Mouse (Mus musculus) liver, postnatal 0 days (tissue): ENCODE data around the gene Cyp2a5. TPM values are rescaled to one million over a fixed set of nuclear protein-coding genes. Genes with fewer than 3 reads are reported as not detected.
"Not testable (repeated sequence)": the region's sequence is repeated elsewhere in the genome, so short reads cannot be mapped to it uniquely, and the experiment has no call there.

Source experiments
- ATAC-seq: fragments of 200-750 bp; cut with Nextera tagmentation; 2 replicates; pipeline ENCODE4 v1.8.0; 2017; ENCODE audit warnings: mild to moderate bottlenecking, moderate library complexity
- DNase-seq: peaks from one replicate; pipeline ENCODE4 v3.0.0-alpha.2; 2016
- H3K27ac ChIP-seq: fragments of 300-500 bp; sonication (generic); 2 replicates; pipeline ENCODE4 v1.5.1; 2014; ENCODE audit warnings: antibody characterized with exemption, moderate library complexity, mild to moderate bottlenecking, low read depth
- H3K27me3 ChIP-seq: fragments of 300-500 bp; sonication (generic); 2 replicates; pipeline ENCODE4 v1.6.1; 2014; ENCODE audit warnings: low read length, control low read depth, mixed read lengths; ENCODE audit not compliant: insufficient read depth
- H3K36me3 ChIP-seq: fragments of 300-500 bp; sonication (generic); replicated peaks from 2 replicates; pipeline ENCODE4 v1.6.1; 2014; ENCODE audit warnings: mild to moderate bottlenecking, control low read depth, low read length, moderate library complexity, mixed read lengths; ENCODE audit not compliant: insufficient read depth
- H3K4me1 ChIP-seq: fragments of 300-500 bp; sonication (generic); 2 replicates; pipeline ENCODE4 v1.6.1; 2014; ENCODE audit warnings: antibody characterized with exemption, mild to moderate bottlenecking, control low read depth; ENCODE audit not compliant: insufficient read depth
- H3K4me2 ChIP-seq: fragments of 300-500 bp; sonication (generic); 2 replicates; pipeline ENCODE4 v1.6.1; 2014; ENCODE audit warnings: low read depth, mild to moderate bottlenecking, low read length, moderate library complexity, mixed read lengths
- H3K4me3 ChIP-seq: fragments of 300-500 bp; sonication (generic); 2 replicates; pipeline ENCODE4 v1.5.1; 2014; ENCODE audit warnings: low read depth, low read length
- H3K9ac ChIP-seq: fragments of 300-500 bp; sonication (generic); replicated peaks from 2 replicates; pipeline ENCODE4 v1.6.1; 2014; ENCODE audit warnings: mild to moderate bottlenecking, moderate library complexity
- H3K9me3 ChIP-seq: fragments of 300-500 bp; sonication (generic); 2 replicates; pipeline ENCODE4 v1.6.1; 2016; ENCODE audit warnings: mild to moderate bottlenecking, control low read depth, low read length, mixed read lengths
- EP300 ChIP-seq: IDR thresholded peaks from 2 replicates; pipeline ENCODE4 v1.6.1; 2016; ENCODE audit warnings: antibody characterized with exemption, low read depth, mild to moderate bottlenecking
- WGBS: fragments of 180-500 bp; shearing (Covaris S2); extraction: QIAGEN DNeasy Blood & Tissue Kit; methylation state at CpG from one replicate; pipeline ENCODE4 v1.1.7; 2014; ENCODE audit not compliant: insufficient replicate concordance; 5-methylcytosine and 5-hydroxymethylcytosine counted together
- polyA plus RNA-seq: library from polyadenylated mRNA; unstranded; fragments of >200 nt; fragmentation: Nextera tagmentation; extraction: Ambion mirVana; gene quantifications from 2 replicates; pipeline ENCODE4 v1.2.1, GENCODE M21; 2015

Gene Cyp2a5
- polyA plus RNA-seq, 1 experiment from 2014 or later = 5.6 TPM

DNA sequence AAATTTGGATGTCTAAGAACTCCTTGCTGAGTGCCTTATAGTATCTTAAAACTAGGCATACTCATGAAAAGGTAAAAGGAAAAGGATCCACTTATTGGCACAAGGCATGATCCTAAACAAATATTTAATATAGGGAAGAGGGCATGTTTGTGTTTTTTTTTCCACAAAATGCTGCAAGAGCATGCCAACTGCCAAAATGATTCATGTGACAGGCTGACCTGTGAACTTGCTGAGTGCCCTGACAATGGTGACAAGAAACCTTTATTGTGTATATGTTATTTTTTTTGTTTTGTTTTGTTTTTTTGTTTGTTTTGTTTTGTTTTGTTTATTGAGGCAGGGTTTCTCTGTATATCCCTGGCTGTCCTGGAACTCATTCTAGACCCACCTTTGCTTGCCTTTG lies 43.5 kb downstream of the Cyp2a5 start:
- H3K36me3 ChIP-seq, H3K27ac ChIP-seq, H3K9ac ChIP-seq, H3K4me3 ChIP-seq, H3K4me2 ChIP-seq, H3K4me1 ChIP-seq, ATAC-seq, H3K9me3 ChIP-seq, H3K27me3 ChIP-seq: not testable (repeated sequence)
- peak; percentile 36; the same call in 1 of the 2 replicates for TF ChIP-seq EP300
- peak; percentile 14 for DNase-seq

DNA sequence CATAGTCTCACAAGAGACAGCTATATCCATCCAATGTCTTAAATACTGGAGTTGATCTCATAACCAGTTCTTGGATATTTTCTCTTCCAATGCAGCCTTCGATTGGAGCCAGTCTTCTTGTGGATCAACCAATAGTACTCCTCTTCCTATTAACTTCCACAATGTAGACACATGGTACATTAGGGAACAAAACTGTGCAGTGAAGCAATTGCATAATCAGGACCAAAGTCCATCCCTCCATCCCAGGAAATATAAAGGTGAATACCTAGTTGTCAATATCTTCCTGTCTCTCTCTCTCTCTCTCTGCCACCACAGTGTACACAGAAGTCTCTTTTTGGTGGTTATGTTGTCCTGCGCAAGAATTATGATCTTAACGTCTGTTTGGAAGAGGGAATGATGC lies 45.5 kb downstream of the Cyp2a5 start:
- not testable (repeated sequence) for H3K4me1 ChIP-seq, H3K4me2 ChIP-seq, H3K9me3 ChIP-seq, H3K27ac ChIP-seq, H3K27me3 ChIP-seq, H3K36me3 ChIP-seq, DNase-seq, H3K9ac ChIP-seq, H3K4me3 ChIP-seq
- ATAC-seq = peak; percentile 68
- 57% methylated on average over 2 of the region's 3 CpGs for WGBS

Other genes starting within 250 kb of the Cyp2a5 start
- gene Vmn1r185, start 216.8 kb upstream of the Cyp2a5 start, polyA plus RNA-seq = not detected in 2 replicates
- not detected in 2 replicates for gene Cyp2b23, start 148.9 kb upstream of the Cyp2a5 start, polyA plus RNA-seq
- gene Cyp2b19, start 78.2 kb upstream of the Cyp2a5 start, polyA plus RNA-seq = not detected in 2 replicates
- gene Cyp2g1, start 26.4 kb upstream of the Cyp2a5 start, polyA plus RNA-seq = 0.59 and 0.80 TPM in 2 replicates
- 19.3 and 19.6 TPM in 2 replicates for gene Cyp2a22, start 104.1 kb downstream of the Cyp2a5 start, polyA plus RNA-seq
- 70.2 and 81.9 TPM in 2 replicates for gene Cyp2a12, start 193.8 kb downstream of the Cyp2a5 start, polyA plus RNA-seq